Mouse (Mus musculus) left cerebral cortex, adult 18-20 months (tissue): ENCODE data around the gene Klk8. TPM values are rescaled to one million over a fixed set of nuclear protein-coding genes. Genes with fewer than 3 reads are reported as not detected.

Source experiments
- DNase-seq, 2 experiments: peaks; one replicate each; pipeline ENCODE4 v3.0.0; 2021 to 2022; ENCODE audit warnings: low spot score in 2 of 2, mixed read lengths in 1 of 2
- total RNA-seq, 2 experiments: library from RNA; stranded (reverse); gene quantifications; 2 replicates each; pipeline ENCODE4 v1.2.3; 2021

Klk8 gene
- total RNA-seq, 2 experiments from 2014 or later: 3.2 to 3.7 TPM

GRCm38 (mm10) chr7:43788096-43788495, 9.3 kb upstream of the Klk8 start:
- no peak for DNase-seq

GRCm38 (mm10) chr7:43789295-43789694, 8.1 kb upstream of the Klk8 start:
- no peak for DNase-seq

DNA sequence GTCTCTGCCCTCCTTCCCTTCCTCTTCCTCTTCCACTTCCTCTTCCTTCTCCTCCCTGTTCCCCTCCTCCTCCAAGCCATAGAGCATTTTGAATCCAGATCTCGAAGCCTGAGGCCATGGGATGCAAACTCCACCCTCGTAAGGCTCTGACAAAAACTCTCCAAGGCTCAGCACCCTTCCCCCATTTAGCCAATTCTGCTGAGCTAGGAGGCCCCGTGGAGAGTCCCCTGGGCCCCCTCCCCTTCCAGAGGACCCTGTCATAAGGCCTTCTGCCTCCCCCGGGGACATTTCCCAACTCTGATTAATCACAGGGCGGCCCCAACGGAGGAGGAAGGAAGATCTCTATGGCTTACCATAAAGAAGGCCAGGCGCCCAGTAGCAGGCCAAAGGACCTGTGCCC, 5.8 kb upstream of the Klk8 start, which contains the start of gene Klk9:
Klk9 (plus strand) TSS at position 301 of the 400 bp plus-strand sequence.
- DNase-seq: no peak

DNA sequence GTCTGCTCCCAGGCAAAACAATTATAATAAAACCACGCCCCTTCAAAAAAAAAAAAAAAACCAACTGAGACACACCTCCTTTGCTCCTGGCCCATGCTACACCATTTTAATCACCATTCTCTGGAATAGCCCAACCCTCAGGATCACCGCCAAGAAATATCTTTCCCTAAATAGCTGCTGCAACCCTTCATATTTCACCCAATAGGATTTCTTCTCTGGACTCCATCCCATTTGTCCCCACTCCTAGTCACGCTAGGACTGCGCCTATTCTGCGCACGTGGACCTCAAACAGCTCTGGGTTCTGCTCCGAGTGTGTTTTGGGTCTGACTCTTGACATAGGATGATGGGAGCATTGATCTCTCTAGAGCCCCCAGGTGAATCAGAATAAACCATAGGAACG, 1.0 kb upstream of the Klk8 start:
- no peak for DNase-seq

DNA sequence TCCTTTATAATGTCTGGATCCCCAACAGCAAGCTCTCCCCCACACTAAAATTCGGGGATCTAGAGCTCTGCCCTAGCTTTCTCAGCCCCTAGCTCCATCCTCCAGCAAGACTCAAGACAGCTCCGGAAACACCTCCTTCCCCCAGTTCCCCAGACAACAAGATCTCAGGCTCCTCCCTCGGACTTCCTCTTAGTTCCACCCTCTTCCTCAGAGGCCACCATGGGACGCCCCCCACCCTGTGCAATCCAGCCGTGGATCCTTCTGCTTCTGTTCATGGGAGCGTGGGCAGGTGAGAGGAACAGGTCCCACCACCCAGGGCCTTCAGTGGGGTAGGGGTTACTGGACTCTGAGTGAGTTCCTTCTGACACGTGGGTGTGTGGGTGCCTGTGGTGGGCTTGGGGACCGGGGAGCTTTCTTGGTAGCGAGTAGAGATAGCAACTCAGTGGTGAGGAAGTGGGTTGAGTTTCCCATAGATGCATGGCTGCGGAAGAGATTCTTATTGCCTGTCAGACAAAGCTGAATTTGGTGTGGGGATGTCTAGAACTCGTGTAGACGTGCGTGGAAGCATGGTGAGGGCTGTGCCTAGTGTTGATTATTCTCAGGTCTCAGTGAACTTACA, 576 bp downstream of the Klk8 start:
- DNase-seq: no peak

GRCm38 (mm10) chr7:43799876-43800275, 2.5 kb downstream of the Klk8 start:
- no peak for DNase-seq

DNA sequence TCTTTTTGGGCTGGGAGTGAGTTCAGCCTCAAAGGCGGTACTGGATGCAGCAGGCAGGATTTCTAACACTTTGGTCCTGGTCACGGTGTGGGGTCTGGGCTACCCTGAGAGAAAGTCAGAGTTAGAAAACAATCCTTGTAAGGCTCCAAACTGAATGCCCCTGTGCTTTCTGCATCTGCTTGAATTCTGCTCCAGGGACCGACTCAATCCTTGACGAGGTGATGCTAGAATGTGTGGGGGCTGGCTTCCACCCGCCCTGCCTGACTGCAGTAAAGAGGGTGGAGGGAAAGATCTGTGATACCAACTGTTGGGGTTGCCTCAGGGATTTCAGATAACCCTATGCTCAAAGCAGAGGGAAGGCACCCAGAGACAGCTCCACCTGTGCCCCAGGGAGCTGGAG, 13.6 kb downstream of the Klk8 start, which contains the start of gene Klk7:
Klk7 (plus strand) TSS at position 301 of the 400 bp plus-strand sequence.
- DNase-seq: no peak

GRCm38 (mm10) chr7:43815211-43815610, 17.8 kb downstream of the Klk8 start:
- no peak for DNase-seq

DNA sequence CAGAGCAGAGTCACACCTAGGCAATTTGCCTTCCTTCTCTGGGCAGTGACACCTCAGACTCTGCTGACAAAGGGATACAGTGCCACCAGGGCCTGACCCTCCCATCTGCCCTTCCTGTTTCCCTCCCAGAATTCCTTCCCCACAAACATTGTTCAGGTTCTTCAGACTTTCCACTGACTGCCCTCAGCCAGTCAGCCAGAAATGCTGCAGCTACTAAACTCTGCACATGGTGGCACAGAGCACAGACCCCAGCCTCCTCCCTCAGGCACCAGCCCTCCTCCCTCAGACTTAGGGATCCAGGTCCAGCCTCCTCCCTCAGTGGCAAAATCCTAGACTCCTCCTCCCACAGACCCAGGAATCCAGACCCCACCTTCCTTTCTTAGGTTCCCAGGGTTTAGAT, 19.4 kb downstream of the Klk8 start:
- DNase-seq: no peak

DNA sequence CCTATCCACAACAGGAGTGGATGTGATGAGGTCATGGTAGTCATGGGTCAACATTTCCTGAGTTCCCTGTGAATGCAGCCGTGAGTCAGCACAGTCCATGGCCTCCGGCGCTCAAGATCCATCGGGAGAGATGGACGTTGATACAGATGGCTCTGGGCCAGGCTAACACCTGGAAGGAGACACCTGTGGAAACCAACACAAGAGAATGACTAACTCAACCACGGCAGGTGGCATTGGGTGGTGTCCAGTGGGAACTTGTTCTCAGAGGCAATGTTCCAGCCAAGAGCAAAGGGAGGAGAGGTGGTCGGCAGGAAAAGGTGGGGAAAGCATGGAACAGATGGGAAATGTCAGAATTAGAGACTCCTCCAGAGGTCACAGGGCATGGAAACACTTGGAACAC, 24.2 kb downstream of the Klk8 start:
- no peak for DNase-seq

GRCm38 (mm10) chr7:43824199-43824598, 26.8 kb downstream of the Klk8 start, which contains the start of gene Klk6:
Gene Klk6 (plus strand): TSS chr7:43824499.
- no peak for DNase-seq

DNA sequence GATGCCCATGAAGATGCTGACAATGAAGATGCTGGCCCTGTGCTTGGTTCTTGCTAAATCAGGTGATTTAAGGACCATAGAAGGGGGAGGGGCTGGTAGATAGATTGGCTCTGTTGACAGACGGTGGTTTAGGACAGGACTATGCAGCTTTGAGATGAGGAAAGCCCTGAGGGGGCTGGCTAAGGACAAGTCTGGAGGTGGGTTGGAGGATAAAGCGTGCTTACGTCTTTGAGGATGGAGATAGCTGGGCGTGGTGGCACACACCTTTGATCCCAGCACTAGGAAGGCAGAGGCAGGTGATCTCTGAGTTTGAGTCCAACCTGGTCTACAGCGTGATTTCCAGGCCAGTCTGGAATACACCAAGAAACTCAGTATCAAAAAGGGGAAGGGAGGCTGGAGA, 28.7 kb downstream of the Klk8 start:
- no peak for DNase-seq

GRCm38 (mm10) chr7:43827706-43828105, 30.3 kb downstream of the Klk8 start:
- DNase-seq: no peak

DNA sequence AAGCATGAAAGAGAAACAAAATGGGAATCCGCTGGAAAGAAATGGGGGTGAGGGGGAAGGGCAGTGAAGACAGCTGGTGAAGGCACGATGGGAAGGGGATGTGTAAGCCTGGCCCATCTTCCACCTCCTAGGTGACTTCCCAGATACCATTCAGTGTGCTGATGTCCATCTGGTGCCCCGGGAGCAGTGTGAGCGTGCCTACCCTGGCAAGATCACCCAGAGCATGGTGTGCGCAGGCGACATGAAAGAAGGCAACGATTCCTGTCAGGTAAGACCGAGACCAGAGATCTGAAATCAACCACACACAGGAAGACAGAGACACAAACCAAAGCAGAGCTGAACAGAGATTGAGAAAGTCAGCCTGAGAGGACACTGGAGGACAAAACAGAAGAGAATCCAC, 31.6 kb downstream of the Klk8 start:
- no peak for DNase-seq

DNA sequence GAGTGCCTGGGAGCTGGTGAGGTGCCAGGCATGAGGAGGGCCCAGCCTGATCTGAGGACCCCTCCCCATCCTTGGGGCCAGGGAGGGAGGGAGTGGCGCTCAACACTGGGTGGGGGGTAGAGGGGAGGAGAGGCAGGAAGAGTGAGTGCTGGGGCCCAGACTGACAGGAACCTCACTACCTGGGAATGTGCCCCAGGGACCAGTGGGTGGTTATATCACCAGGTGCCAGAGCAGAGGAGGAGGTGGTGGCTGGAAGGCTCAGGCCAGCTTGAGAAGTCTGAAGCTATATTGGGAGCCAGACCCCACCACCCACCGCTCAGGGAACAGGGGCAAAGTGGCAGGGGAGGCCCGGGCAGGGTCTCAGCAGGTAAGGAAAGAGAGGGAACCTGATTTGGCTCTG, 44.3 kb downstream of the Klk8 start, which contains the start of gene Klk5:
Klk5 (plus strand) TSS at position 271 of the 400 bp plus-strand sequence.
- DNase-seq: no peak

GRCm38 (mm10) chr7:43843801-43844200, 46.4 kb downstream of the Klk8 start:
- no peak for DNase-seq

- no peak for DNase-seq
Observed at GRCm38 (mm10) chr7:43851616-43852015, 54.2 kb downstream of the Klk8 start.

Other genes starting within 250 kb of the Klk8 start
- gene Zfp658, start 235.3 kb upstream of the Klk8 start, total RNA-seq: 1 to 10 TPM; 5.2 to 6.0 TPM
- 10 to 100 TPM; 16.3 to 20.9 TPM for gene Zfp719, start 218.0 kb upstream of the Klk8 start, total RNA-seq
- gene Zfp819, start 190.4 kb upstream of the Klk8 start, total RNA-seq: under 1 TPM in 1 of 2 experiments, not detected in 1; 0.26 TPM
- not detected for gene Ceacam18, start 162.9 kb upstream of the Klk8 start, total RNA-seq
- gene Siglece, start 137.4 kb upstream of the Klk8 start, total RNA-seq: under 1 TPM; 0.82 to 0.91 TPM
- 1 to 10 TPM; 9.0 to 9.5 TPM for gene Ctu1, start 125.6 kb upstream of the Klk8 start, total RNA-seq
- gene Klk14, start 107.2 kb upstream of the Klk8 start, total RNA-seq: not detected
- gene Klk13, start 85.0 kb upstream of the Klk8 start, total RNA-seq: not detected
- not detected for gene Klk12, start 28.7 kb upstream of the Klk8 start, total RNA-seq
- not detected for gene Klk11, start 23.0 kb upstream of the Klk8 start, total RNA-seq
- gene Klk10, start 16.5 kb upstream of the Klk8 start, total RNA-seq: not detected
- not detected for gene Klk9, start 5.7 kb upstream of the Klk8 start, total RNA-seq
- gene Klk7, start 13.7 kb downstream of the Klk8 start, total RNA-seq: not detected
- gene Klk6, start 26.9 kb downstream of the Klk8 start, total RNA-seq: 1 to 10 TPM; 1.6 to 1.9 TPM
- not detected for gene Klk5, start 44.4 kb downstream of the Klk8 start, total RNA-seq
- not detected for gene Klk4, start 83.6 kb downstream of the Klk8 start, total RNA-seq
- not detected for gene Klk15, start 136.2 kb downstream of the Klk8 start, total RNA-seq
- gene Klk1b8, start 153.1 kb downstream of the Klk8 start, total RNA-seq: not detected
- not detected for gene Klk1b1, start 169.2 kb downstream of the Klk8 start, total RNA-seq
- not detected for gene Klk1b9, start 178.5 kb downstream of the Klk8 start, total RNA-seq
- not detected for gene Klk1b11, start 198.3 kb downstream of the Klk8 start, total RNA-seq
- not detected for gene Klk1b26, start 214.6 kb downstream of the Klk8 start, total RNA-seq